Mouse (Mus musculus): ENCODE measurements around the gene Lztfl1. TPM values are rescaled to one million over a fixed set of nuclear protein-coding genes. Genes with fewer than 3 reads are reported as not detected.
"Not testable (repeated sequence)": the region's sequence is repeated elsewhere in the genome, so short reads cannot be mapped to it uniquely, and the experiment has no call there.

Gene Lztfl1
- 51.2 and 52.2 TPM in 2 replicates for polyA plus RNA-seq (2015; fragmentation: Nextera tagmentation; extraction: Ambion mirVana)

- under 1% methylated on average over 55 of the region's 55 CpGs for WGBS
- peak within 1 kb of the TSS; percentile 53 for H3K27ac ChIP-seq
- no peaks in the 10 kb centered on the region for H3K9me3 ChIP-seq
- ATAC-seq, result peak; percentile 100
- H3K9ac ChIP-seq (replicated peaks), result peak within 1 kb of the TSS; percentile 69
- peaks cover under 1% of the 10 kb centered on the region; the same call in 1 of the 2 replicates for H3K36me3 ChIP-seq
- no peaks in the 10 kb centered on the region for H3K27me3 ChIP-seq
- peak within 1 kb of the TSS; percentile 63 for H3K4me3 ChIP-seq (replicated peaks)
- peaks cover 19% of the 10 kb centered on the region for H3K4me1 ChIP-seq (replicated peaks)
- H3K4me2 ChIP-seq (replicated peaks), result peak within 1 kb of the TSS; percentile 76
Measured at GRCm38 (mm10) chr9:123717186-123718008, at the start of gene Lztfl1. TSS of gene Lztfl1 (minus strand) at chr9:123717697.

GRCm38 (mm10) chr9:123766996-123767395 is 49.5 kb upstream of the Lztfl1 start:
- WGBS, result 88% methylated on average over 3 of the region's 3 CpGs
- Histone ChIP-seq H3K4me1 (replicated peaks) (no peaks in the 10 kb centered on the region), H3K4me3 (replicated peaks) (no peak overlapping the region), H3K36me3 (no peaks in the 10 kb centered on the region), H3K27ac (no peak overlapping the region), H3K4me2 (replicated peaks) (no peak overlapping the region), H3K9ac (replicated peaks) (no peak overlapping the region), H3K27me3 (no peaks in the 10 kb centered on the region), H3K9me3 (no peaks in the 10 kb centered on the region)
- no peak for ATAC-seq

- Histone ChIP-seq H3K27ac (no peak overlapping the region), H3K27me3 (no peaks in the 10 kb centered on the region), H3K36me3 (no peaks in the 10 kb centered on the region), H3K4me3 (replicated peaks) (no peak overlapping the region), H3K4me1 (replicated peaks) (no peaks in the 10 kb centered on the region), H3K4me2 (replicated peaks) (no peak overlapping the region), H3K9ac (replicated peaks) (no peak overlapping the region), H3K9me3 (no peaks in the 10 kb centered on the region)
- WGBS, result 89% methylated on average over 3 of the region's 3 CpGs
- no peak for ATAC-seq
Measured at GRCm38 (mm10) chr9:123763771-123764170, 46.3 kb upstream of the Lztfl1 start.

GRCm38 (mm10) chr9:123762886-123763285 is 45.4 kb upstream of the Lztfl1 start:
- H3K9ac ChIP-seq (replicated peaks), result no peak overlapping the region
- 93% methylated on average over 4 of the region's 4 CpGs for WGBS
- no peak overlapping the region for H3K4me3 ChIP-seq (replicated peaks)
- H3K4me2 ChIP-seq (replicated peaks), result no peak overlapping the region
- no peak overlapping the region for H3K27ac ChIP-seq
- H3K4me1 ChIP-seq (replicated peaks), result no peaks in the 10 kb centered on the region
- ATAC-seq, result no peak
- no peaks in the 10 kb centered on the region for H3K36me3 ChIP-seq
- no peaks in the 10 kb centered on the region for H3K27me3 ChIP-seq
- no peaks in the 10 kb centered on the region for H3K9me3 ChIP-seq

- Histone ChIP-seq H3K36me3 (no peaks in the 10 kb centered on the region), H3K9me3 (no peaks in the 10 kb centered on the region), H3K9ac (replicated peaks) (no peak overlapping the region), H3K4me3 (replicated peaks) (no peak overlapping the region), H3K27ac (no peak overlapping the region), H3K27me3 (no peaks in the 10 kb centered on the region), H3K4me1 (replicated peaks) (no peaks in the 10 kb centered on the region), H3K4me2 (replicated peaks) (no peak overlapping the region)
- ATAC-seq, result no peak
- WGBS, result 92% methylated on average over 3 of the region's 3 CpGs
Measured at GRCm38 (mm10) chr9:123760806-123761205, 43.3 kb upstream of the Lztfl1 start.

- Histone ChIP-seq H3K27me3 (no peaks in the 10 kb centered on the region), H3K36me3 (no peaks in the 10 kb centered on the region), H3K9me3 (no peaks in the 10 kb centered on the region), H3K27ac (no peak overlapping the region), H3K4me1 (replicated peaks) (no peaks in the 10 kb centered on the region), H3K4me2 (replicated peaks) (no peak overlapping the region), H3K4me3 (replicated peaks) (no peak overlapping the region), H3K9ac (replicated peaks) (no peak overlapping the region)
- ATAC-seq, result no peak
- WGBS, result 82% methylated on average over 4 of the region's 4 CpGs
Measured at GRCm38 (mm10) chr9:123758645-123759044, 41.1 kb upstream of the Lztfl1 start.

GRCm38 (mm10) chr9:123758156-123758555 is 40.7 kb upstream of the Lztfl1 start:
- Histone ChIP-seq H3K9me3 (no peaks in the 10 kb centered on the region), H3K4me3 (replicated peaks) (no peak overlapping the region), H3K36me3 (no peaks in the 10 kb centered on the region), H3K4me1 (replicated peaks) (no peaks in the 10 kb centered on the region), H3K27ac (no peak overlapping the region), H3K27me3 (no peaks in the 10 kb centered on the region), H3K4me2 (replicated peaks) (no peak overlapping the region), H3K9ac (replicated peaks) (no peak overlapping the region)
- ATAC-seq, result no peak
- WGBS, result 82% methylated on average over 1 of the region's 1 CpGs

GRCm38 (mm10) chr9:123757326-123757725 is 39.8 kb upstream of the Lztfl1 start:
- no peaks in the 10 kb centered on the region for H3K9me3 ChIP-seq
- no peaks in the 10 kb centered on the region for H3K27me3 ChIP-seq
- H3K36me3 ChIP-seq, result no peaks in the 10 kb centered on the region
- WGBS, result 71% methylated on average over 2 of the region's 2 CpGs
- H3K4me2 ChIP-seq (replicated peaks), result no peak overlapping the region
- no peak for ATAC-seq
- H3K9ac ChIP-seq (replicated peaks), result no peak overlapping the region
- no peak overlapping the region for H3K4me3 ChIP-seq (replicated peaks)
- no peaks in the 10 kb centered on the region for H3K4me1 ChIP-seq (replicated peaks)
- H3K27ac ChIP-seq, result no peak overlapping the region

GRCm38 (mm10) chr9:123756752-123757151 is 39.3 kb upstream of the Lztfl1 start:
- H3K9ac ChIP-seq (replicated peaks), result no peak overlapping the region
- H3K9me3 ChIP-seq, result no peaks in the 10 kb centered on the region
- H3K27me3 ChIP-seq, result no peaks in the 10 kb centered on the region
- H3K4me2 ChIP-seq (replicated peaks), result no peak overlapping the region
- H3K4me3 ChIP-seq (replicated peaks), result no peak overlapping the region
- H3K4me1 ChIP-seq (replicated peaks), result no peaks in the 10 kb centered on the region
- ATAC-seq, result no peak
- no peaks in the 10 kb centered on the region for H3K36me3 ChIP-seq
- no peak overlapping the region for H3K27ac ChIP-seq
- WGBS, result 88% methylated on average over 3 of the region's 3 CpGs

GRCm38 (mm10) chr9:123754333-123754732 is 36.8 kb upstream of the Lztfl1 start:
- no peak overlapping the region for H3K4me3 ChIP-seq (replicated peaks)
- no peak for ATAC-seq
- H3K27ac ChIP-seq, result no peak overlapping the region
- H3K9ac ChIP-seq (replicated peaks), result no peak overlapping the region
- H3K36me3 ChIP-seq, result no peaks in the 10 kb centered on the region
- H3K4me2 ChIP-seq (replicated peaks), result no peak overlapping the region
- H3K4me1 ChIP-seq (replicated peaks), result no peaks in the 10 kb centered on the region
- no peaks in the 10 kb centered on the region for H3K27me3 ChIP-seq
- 89% methylated on average over 4 of the region's 4 CpGs for WGBS
- H3K9me3 ChIP-seq, result no peaks in the 10 kb centered on the region

GRCm38 (mm10) chr9:123749687-123750086 is 32.2 kb upstream of the Lztfl1 start:
- H3K9me3 ChIP-seq; H3K4me3 ChIP-seq (replicated peaks); H3K4me2 ChIP-seq (replicated peaks); H3K27ac ChIP-seq; H3K4me1 ChIP-seq (replicated peaks); H3K36me3 ChIP-seq; H3K9ac ChIP-seq (replicated peaks); ATAC-seq; H3K27me3 ChIP-seq: not testable (repeated sequence)
- 97% methylated on average over 8 of the region's 8 CpGs for WGBS

GRCm38 (mm10) chr9:123740799-123741198 is 23.3 kb upstream of the Lztfl1 start:
- no peaks in the 10 kb centered on the region for H3K36me3 ChIP-seq
- H3K9me3 ChIP-seq, result no peaks in the 10 kb centered on the region
- no peaks in the 10 kb centered on the region for H3K4me1 ChIP-seq (replicated peaks)
- no peak overlapping the region for H3K4me3 ChIP-seq (replicated peaks)
- no peak overlapping the region for H3K27ac ChIP-seq
- H3K9ac ChIP-seq (replicated peaks), result no peak overlapping the region
- 79% methylated on average over 4 of the region's 4 CpGs for WGBS
- no peak overlapping the region for H3K4me2 ChIP-seq (replicated peaks)
- ATAC-seq, result no peak
- no peaks in the 10 kb centered on the region for H3K27me3 ChIP-seq

- no peak overlapping the region for H3K4me3 ChIP-seq (replicated peaks)
- no peaks in the 10 kb centered on the region for H3K27me3 ChIP-seq
- no peaks in the 10 kb centered on the region for H3K9me3 ChIP-seq
- no peak overlapping the region for H3K9ac ChIP-seq (replicated peaks)
- ATAC-seq, result no peak
- H3K4me2 ChIP-seq (replicated peaks), result no peak overlapping the region
- H3K36me3 ChIP-seq, result no peaks in the 10 kb centered on the region
- WGBS, result 64% methylated on average over 3 of the region's 3 CpGs
- H3K4me1 ChIP-seq (replicated peaks), result no peaks in the 10 kb centered on the region
- H3K27ac ChIP-seq, result no peak overlapping the region
Measured at GRCm38 (mm10) chr9:123734133-123734532, 16.6 kb upstream of the Lztfl1 start.
